Mouse (Mus musculus) Muller cell, postnatal 12 days (primary cell): ENCODE data around the gene Cpn1.

ENCODE experiments used
- DNase-seq: peaks from one replicate; pipeline ENCODE4 v3.0.0-alpha.2; 2015; ENCODE audit errors: inconsistent ontology term

The Cpn1 gene

GRCm38 (mm10) chr19:43939769-43940689 is 46.3 kb downstream of the Cpn1 start, which contains the start of gene Dnmbp:
Gene Dnmbp, minus strand, starts transcription at chr19:43940191.
- DNase-seq = peak; percentile 91

GRCm38 (mm10) chr19:43939171-43939768 is 47.1 kb downstream of the Cpn1 start:
- peak; percentile 46 for DNase-seq

- no peak for DNase-seq
These were observed 48.0 kb downstream of the Cpn1 start for GRCm38 (mm10) chr19:43938355-43938754.

- DNase-seq = no peak
These were observed 55.4 kb downstream of the Cpn1 start for GRCm38 (mm10) chr19:43930926-43931325.

GRCm38 (mm10) chr19:43930366-43930765 is 56.0 kb downstream of the Cpn1 start:
- no peak for DNase-seq

GRCm38 (mm10) chr19:43929869-43930268 is 56.5 kb downstream of the Cpn1 start:
- DNase-seq = no peak

- DNase-seq = no peak
These were observed 58.4 kb downstream of the Cpn1 start for GRCm38 (mm10) chr19:43927967-43928366.

- DNase-seq = peak; percentile 43
These were observed 59.3 kb downstream of the Cpn1 start for GRCm38 (mm10) chr19:43927057-43927456.

- DNase-seq = peak; percentile 35
These were observed 60.0 kb downstream of the Cpn1 start for GRCm38 (mm10) chr19:43926141-43926987.

GRCm38 (mm10) chr19:43924361-43924760 is 62.0 kb downstream of the Cpn1 start:
- no peak for DNase-seq

GRCm38 (mm10) chr19:43922963-43923362 is 63.4 kb downstream of the Cpn1 start:
- DNase-seq = no peak

GRCm38 (mm10) chr19:43921410-43921809 is 64.9 kb downstream of the Cpn1 start:
- no peak for DNase-seq

- no peak for DNase-seq
These were observed 65.7 kb downstream of the Cpn1 start for GRCm38 (mm10) chr19:43920453-43921300.

- no peak for DNase-seq
These were observed 66.5 kb downstream of the Cpn1 start for GRCm38 (mm10) chr19:43919841-43920240.

GRCm38 (mm10) chr19:43918834-43919233 is 67.5 kb downstream of the Cpn1 start:
- no peak for DNase-seq

- DNase-seq = no peak
These were observed 68.6 kb downstream of the Cpn1 start for GRCm38 (mm10) chr19:43917763-43918162.

- DNase-seq = no peak
These were observed 69.0 kb downstream of the Cpn1 start for GRCm38 (mm10) chr19:43917406-43917691.

- peak; percentile 65 for DNase-seq
These were observed 69.6 kb downstream of the Cpn1 start for GRCm38 (mm10) chr19:43916586-43917405.

GRCm38 (mm10) chr19:43915431-43915830 is 70.9 kb downstream of the Cpn1 start:
- DNase-seq = no peak

GRCm38 (mm10) chr19:43914986-43915385 is 71.4 kb downstream of the Cpn1 start:
- DNase-seq = no peak
